Mouse (Mus musculus) megakaryocyte, adult 5-6 weeks (primary cell): ENCODE results near the gene Tmeff2. TPM values are rescaled to one million over a fixed set of nuclear protein-coding genes. Genes with fewer than 3 reads are reported as not detected.

Experiments used
- ATAC-seq: 2 replicates; pipeline ENCODE4 v1.8.0; 2016; ENCODE audit warnings: mild to moderate bottlenecking, inconsistent platforms; ENCODE audit not compliant: poor library complexity, severe bottlenecking
- total RNA-seq, 2 experiments: library from RNA; stranded (forward) in 1 of 2; stranded (reverse) in 1 of 2; fragments of 153-499, 151-499 nt in 1 of 2; fragments of 221-1000, 200-1000 nt in 1 of 2; gene quantifications; 2 replicates each; pipeline versions ENCODE4 v1.2.3 to v1.2.4; 2015 to 2017

Gene Tmeff2
- total RNA-seq, 2 experiments from 2014 or later, result not detected

DNA sequence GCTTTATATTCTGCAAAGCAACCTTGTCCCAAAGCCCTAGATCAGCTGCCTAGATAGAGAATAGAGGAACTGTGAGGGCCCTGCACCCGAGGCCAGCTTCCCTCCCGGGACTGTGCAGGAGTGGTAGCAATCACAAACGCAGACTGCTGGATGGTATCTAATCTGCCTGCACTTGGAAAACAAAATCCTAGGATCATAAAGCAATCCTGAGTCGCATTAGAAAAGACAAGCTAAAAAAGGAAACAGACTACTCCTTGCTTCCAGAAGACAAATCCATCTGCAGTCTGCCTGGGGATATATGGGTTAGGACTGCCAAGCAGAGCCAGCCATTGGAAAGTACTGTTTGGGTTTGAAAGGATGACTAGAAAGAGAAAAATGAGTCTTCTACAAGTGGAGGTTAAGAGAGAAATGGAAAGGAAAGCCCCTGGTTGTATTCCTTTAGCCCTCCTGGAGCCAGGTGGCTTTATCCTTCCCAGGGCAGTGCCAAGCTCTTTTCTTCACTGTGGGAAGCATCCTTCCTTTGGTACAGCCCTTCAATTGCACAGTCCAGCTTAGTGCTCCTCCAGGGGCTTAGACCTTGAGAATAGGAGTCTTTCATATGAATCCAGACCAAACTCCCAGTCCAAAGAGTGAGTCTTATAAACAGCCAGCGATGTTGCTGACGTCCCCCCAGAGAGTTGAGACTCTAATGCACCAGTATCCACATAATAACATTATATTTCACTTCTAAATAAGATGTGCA, 291.6 kb downstream of the Tmeff2 start:
- ATAC-seq, result no peak

DNA sequence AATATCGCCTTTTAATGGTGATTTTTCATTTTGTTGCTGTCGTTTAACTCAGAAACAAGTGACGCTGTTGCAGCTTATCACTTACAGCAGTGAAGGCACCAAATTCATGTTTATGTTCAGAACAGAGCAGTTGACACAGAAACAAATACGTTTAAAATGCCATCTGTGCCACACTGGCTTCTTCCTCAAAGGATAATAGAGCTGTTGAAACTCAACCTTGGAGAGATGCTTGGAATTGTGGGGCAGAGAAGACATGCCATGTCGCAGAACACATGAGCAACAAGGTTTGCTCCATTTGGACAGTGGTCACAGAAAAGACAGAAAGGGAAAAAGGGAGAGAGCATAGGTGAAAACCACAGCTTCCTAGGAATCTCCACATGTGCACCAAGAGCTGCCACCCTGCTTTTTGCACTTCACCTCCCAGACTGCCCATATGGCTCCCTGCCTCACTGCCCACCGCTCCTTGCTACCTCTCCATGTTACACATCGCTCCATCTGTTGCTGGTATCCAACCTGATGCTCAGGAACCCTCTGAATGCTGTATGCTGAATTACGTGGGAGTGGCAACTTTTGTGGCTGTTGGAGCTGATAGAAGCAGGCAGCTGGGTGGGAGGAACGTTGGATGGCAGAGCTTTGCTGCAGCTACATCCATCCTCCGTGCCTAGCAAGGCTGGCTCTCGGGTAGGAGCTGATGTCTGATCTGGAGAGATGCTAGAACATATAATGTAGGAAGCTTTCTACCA, 298.8 kb downstream of the Tmeff2 start:
- no peak for ATAC-seq

DNA sequence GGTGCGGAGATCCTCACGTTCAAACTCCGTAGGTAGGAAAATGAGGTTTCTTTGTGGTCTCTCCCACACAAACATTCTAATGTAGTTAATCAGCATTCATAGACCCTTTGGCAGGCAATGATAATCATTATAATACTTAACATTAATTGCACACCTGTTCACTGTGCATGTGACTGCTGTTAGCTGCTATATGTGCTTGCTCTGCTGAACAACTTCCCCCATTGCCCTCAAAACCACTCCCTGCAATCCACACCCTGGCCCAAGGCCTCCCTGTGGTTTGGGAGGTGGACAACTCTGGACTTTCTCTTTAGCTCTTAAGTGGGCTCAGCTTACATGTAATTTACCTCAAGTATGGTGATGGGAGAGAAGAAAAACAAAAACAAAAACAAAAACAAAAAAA, 299.5 kb downstream of the Tmeff2 start:
- ATAC-seq, result no peak

DNA sequence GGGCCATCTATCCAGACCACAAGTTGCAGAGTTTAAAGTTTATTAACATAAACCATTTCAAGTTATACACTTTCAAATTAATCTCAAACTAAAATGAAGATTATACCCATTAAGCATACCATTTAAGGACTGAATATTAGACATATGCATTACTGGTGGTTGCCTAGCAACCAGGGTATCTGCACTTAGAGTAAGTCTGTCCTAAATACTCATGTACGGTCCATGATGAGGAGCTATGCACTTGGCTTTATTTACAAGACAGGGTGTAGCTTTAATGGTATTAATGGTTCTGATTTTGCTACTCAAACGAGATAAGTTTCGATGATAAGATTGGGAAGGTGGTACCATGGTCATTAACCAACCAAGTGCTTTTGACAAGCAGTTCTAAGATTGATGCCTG, 315.2 kb downstream of the Tmeff2 start:
- ATAC-seq, result no peak

DNA sequence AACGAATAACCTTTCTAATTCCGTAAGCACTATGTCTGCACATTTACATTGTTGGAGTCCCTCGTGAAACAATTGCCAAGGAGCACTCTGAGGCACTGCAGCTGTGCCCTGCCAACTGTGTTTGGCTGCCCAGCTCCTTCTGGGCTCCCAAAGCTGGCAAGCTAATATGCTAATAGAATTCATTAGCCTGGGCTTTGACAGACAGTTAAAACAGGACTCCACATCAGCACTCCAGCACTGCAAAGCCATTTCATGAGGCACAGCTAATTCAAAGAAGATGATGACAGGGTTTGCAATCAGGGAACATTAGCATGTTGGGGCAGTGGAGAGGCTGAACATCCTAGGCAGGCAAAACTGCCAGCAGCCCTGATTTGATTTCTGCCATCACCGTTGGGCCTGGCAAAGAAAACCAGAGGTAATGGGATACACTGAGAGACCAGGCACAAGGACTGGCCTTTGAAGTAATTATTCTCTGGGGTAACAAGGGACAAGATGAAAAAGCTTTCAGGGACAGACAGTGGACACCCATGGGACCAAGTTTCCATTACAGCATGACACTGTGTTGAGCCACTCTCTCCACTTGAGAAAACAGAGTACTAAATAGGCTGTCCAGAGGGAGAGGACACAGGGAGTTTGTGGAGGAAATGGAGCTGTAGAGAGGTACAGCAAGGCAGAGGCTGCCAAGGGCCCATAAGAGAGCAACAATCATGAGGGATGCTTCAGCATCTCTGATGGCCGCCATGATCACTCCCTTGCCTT, 316.0 kb downstream of the Tmeff2 start:
- ATAC-seq, result no peak

DNA sequence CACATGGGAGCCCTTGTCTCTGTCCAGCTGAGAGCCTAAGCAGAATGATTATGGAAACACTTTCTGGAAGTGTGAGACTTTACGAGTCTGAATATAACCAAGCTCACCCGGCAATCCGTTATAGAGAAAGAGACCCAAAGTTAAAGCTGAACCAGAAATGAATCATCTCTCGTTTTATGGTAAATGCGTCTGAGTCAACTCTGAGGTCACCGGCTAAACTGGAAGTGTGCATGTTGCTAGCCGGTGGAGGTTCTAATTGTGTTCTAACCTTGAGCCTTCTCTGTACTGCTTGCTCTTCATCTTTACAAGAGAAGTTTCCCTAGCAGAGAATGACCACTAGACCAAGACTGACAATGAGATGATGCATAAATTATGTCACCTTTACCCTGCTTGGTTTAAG, 316.8 kb downstream of the Tmeff2 start:
- no peak for ATAC-seq

DNA sequence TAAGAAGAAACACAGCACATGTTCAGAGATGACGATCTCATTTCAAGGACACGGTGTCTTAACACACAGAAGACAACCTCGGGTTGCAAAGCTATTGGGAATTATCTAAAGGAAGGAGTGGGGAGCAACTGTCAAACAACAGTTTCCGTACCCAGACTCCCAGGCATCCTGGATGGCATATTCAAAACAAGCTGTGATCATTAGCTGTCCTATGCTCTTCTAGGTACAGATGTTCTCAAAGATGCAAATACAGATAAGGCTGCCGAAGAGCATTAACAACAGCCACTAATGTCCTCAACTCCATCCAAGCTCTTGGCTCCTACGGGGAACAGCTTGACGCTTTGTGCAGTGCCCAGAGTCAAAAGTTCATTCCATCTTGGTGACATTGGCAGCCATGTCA, 324.7 kb downstream of the Tmeff2 start:
- ATAC-seq, result no peak
